Mouse (Mus musculus) brain, embryonic 14.5 days (tissue): ENCODE measurements around the gene Gsg1l.

Experiments
- CTCF ChIP-seq: fragments of 200-500 bp; IDR thresholded peaks from 2 replicates; pipeline ENCODE4 v1.5.1; 2012; ENCODE audit warnings: inconsistent platforms, mild to moderate bottlenecking, moderate library complexity, borderline replicate concordance; ENCODE audit not compliant: insufficient read depth, insufficient read length; ENCODE audit errors: extremely low read depth
- POLR2A ChIP-seq: fragments of 200-500 bp; IDR thresholded peaks from 2 replicates; pipeline ENCODE4 v1.6.1; 2012; ENCODE audit warnings: mild to moderate bottlenecking, inconsistent platforms, borderline replicate concordance; ENCODE audit not compliant: poor library complexity, insufficient read depth, insufficient read length, severe bottlenecking; ENCODE audit errors: extremely low read depth

DNA sequence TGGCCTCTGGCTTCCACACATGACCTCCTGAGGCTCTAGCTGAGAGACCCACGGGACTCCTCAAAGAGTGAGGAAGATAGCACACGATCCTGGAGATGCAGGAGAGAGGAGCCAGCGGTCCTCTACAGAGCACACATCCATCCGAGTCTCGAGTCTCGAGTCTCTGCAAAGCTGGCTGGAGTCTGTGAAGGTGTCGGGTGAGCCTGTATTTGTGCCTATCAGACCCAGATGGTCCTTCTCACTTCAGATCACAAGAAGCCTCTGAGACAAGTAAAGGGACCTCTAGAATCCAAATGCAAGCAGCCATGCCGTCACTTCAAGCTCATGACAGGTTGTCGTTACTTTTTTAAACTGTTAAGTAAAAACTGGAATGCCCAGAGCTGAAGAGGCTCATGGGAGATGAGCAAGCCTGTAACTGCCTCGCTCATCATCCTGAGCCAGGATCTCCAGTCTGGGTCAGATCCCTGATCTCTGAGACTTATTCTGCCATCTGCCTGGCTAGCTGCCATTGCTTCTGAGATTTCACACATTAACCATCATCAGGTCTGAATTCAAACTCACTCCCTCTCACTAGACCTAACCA is 24.8 kb downstream of the Gsg1l start:
- TF ChIP-seq CTCF: no peak
- TF ChIP-seq POLR2A: no peak
